Mouse (Mus musculus): ENCODE measurements around the gene Hist1h3e. TPM values are rescaled to one million over a fixed set of nuclear protein-coding genes. Genes with fewer than 3 reads are reported as not detected.

Hist1h3e gene
- polyA plus RNA-seq, 1 experiment from 2014 or later = 5.1 TPM

DNA sequence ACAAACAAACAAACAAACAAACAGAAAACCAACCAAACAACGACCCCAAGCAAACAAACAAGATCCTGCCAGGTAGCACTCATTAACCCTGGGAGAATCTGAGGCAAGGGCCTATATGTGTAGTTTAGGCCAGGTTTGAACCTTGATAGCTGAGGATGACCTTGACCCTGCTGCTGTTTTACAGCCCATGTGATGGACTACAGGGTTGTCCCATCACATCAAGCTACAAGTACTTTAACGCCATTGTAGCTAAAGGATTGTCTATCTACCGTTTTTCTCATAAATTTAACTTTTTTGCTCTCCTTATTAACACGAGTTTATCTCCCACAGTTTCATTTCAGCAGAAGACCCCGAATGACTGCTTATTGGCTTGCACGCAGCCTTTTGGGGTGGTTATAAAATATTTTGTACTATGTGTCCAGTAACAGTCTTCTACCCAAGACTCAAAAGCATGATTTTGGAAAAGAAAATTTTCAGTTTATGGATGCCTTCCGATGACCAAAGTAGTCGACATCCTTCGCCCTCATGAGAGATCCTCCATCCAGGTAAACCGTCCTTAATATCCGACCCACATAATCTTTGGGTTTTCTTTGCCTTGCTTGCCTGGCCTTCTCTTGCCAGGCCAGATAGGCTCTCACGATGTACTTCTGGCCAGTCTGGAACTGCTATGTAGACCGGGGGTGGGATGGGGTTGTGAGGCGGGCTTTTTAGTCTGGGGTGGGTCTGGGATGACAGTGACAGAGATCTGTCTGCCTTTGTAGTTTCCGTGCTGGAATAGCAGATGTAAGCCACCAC is 46.1 kb downstream of the Hist1h3e start:
- Histone ChIP-seq H3K4me3 (peak overlapping the region; percentile 22), H3K9me3 (no peaks in the 10 kb centered on the region), H3K27me3 (replicated peaks) (no peaks in the 10 kb centered on the region), H3K4me2 (replicated peaks) (peak overlapping the region; percentile 58), H3K4me1 (no peaks in the 10 kb centered on the region), H3K36me3 (no peaks in the 10 kb centered on the region), H3K9ac (no peak overlapping the region), H3K27ac (no peak overlapping the region)
- no peak for ATAC-seq (ENCODE audit: low FRiP score, low read depth)
- 52% methylated on average over 15 of the region's 15 CpGs for WGBS

GRCm38 (mm10) chr13:23515281-23515680 is 46.9 kb downstream of the Hist1h3e start:
- WGBS = 74% methylated on average over 5 of the region's 5 CpGs
- no peak overlapping the region for H3K9ac ChIP-seq
- no peaks in the 10 kb centered on the region for H3K9me3 ChIP-seq

DNA sequence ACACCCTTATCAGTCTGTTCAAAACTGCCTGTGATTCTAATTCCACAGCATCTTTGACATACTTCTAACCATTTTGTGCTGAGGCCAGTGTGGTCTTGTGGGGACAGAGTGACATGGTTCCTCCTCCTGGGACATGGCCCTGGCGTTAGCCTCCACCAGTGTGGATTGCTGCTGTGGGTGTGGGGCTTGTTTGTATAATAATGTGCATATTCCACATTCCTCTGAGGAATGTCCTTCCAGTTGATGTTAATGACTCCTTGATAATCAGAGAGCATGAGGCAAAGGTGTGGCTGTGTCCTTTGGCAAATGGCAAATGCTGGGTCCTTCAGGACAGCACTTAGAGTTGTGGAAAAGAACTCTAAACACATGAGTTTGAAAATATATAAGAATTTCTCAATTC is 48.7 kb downstream of the Hist1h3e start:
- H3K36me3 ChIP-seq = no peaks in the 10 kb centered on the region
- no peak overlapping the region for H3K9ac ChIP-seq
- no peaks in the 10 kb centered on the region for H3K4me1 ChIP-seq
- ATAC-seq (ENCODE audit: low FRiP score, low read depth) = no peak
- no peak overlapping the region for H3K4me3 ChIP-seq
- WGBS = 89% methylated on average over 1 of the region's 1 CpGs
- no peaks in the 10 kb centered on the region for H3K27me3 ChIP-seq (replicated peaks)
- H3K4me2 ChIP-seq (replicated peaks) = no peak overlapping the region
- no peaks in the 10 kb centered on the region for H3K9me3 ChIP-seq
- H3K27ac ChIP-seq = no peak overlapping the region

More at GRCm38 (mm10) chr13:23515281-23515680, 46.9 kb downstream of the Hist1h3e start:
- no peak for ATAC-seq (ENCODE audit: low FRiP score, low read depth)
- H3K27me3 ChIP-seq (replicated peaks) = no peaks in the 10 kb centered on the region
- H3K4me2 ChIP-seq (replicated peaks) = no peak overlapping the region
- no peaks in the 10 kb centered on the region for H3K36me3 ChIP-seq
- H3K27ac ChIP-seq = no peak overlapping the region
- H3K4me1 ChIP-seq = no peaks in the 10 kb centered on the region
- no peak overlapping the region for H3K4me3 ChIP-seq

Small RNAs within 50 kb of the gene (microRNA-seq; reads per million reads assigned to microRNA genes)
- gene Gm44297 = not detected
- gene Gm44359 = not detected
- not detected for gene Gm44394
- not detected for gene n-TStga1

Other genes with a start within 250 kb of the Hist1h3e start
- gene Zfp322a, start 193.2 kb downstream of the Hist1h3e start, polyA plus RNA-seq (2016; fragmentation: Nextera tagmentation; extraction: Ambion mirVana) = 51.9 and 57.7 TPM in 2 replicates
- gene Abt1, start 138.5 kb downstream of the Hist1h3e start, polyA plus RNA-seq (2016; fragmentation: Nextera tagmentation; extraction: Ambion mirVana) = 11.4 TPM in 2 replicates
- not detected in 2 replicates for gene Btn1a1, start 96.5 kb downstream of the Hist1h3e start, polyA plus RNA-seq (2016; fragmentation: Nextera tagmentation; extraction: Ambion mirVana)
- gene Btn2a2, start 73.5 kb downstream of the Hist1h3e start, polyA plus RNA-seq (2016; fragmentation: Nextera tagmentation; extraction: Ambion mirVana) = 0.23 and 0.31 TPM in 2 replicates
- 4.6 and 6.6 TPM in 2 replicates for gene Hist1h4h, start 31.3 kb downstream of the Hist1h3e start, polyA plus RNA-seq (2016; fragmentation: Nextera tagmentation; extraction: Ambion mirVana)
- 2.7 and 5.6 TPM in 2 replicates for gene Hist1h2af, start 28.5 kb downstream of the Hist1h3e start, polyA plus RNA-seq (2016; fragmentation: Nextera tagmentation; extraction: Ambion mirVana)
- 3.0 and 5.4 TPM in 2 replicates for gene Hist1h3g, start 26.9 kb downstream of the Hist1h3e start, polyA plus RNA-seq (2016; fragmentation: Nextera tagmentation; extraction: Ambion mirVana)
- gene Hist1h2bh, start 19.0 kb downstream of the Hist1h3e start, polyA plus RNA-seq (2016; fragmentation: Nextera tagmentation; extraction: Ambion mirVana) = 0.63 TPM in 2 replicates
- gene Hist1h3f, start 18.3 kb downstream of the Hist1h3e start, polyA plus RNA-seq (2016; fragmentation: Nextera tagmentation; extraction: Ambion mirVana) = 0.60 and 0.63 TPM in 2 replicates
- 0.79 and 1.00 TPM in 2 replicates for gene Hist1h4f, start 10.7 kb downstream of the Hist1h3e start, polyA plus RNA-seq (2016; fragmentation: Nextera tagmentation; extraction: Ambion mirVana)
- 0.30 and 0.37 TPM in 2 replicates for gene Hist1h1d, start 9.1 kb downstream of the Hist1h3e start, polyA plus RNA-seq (2016; fragmentation: Nextera tagmentation; extraction: Ambion mirVana)
- gene Hist1h2ae, start 8.9 kb upstream of the Hist1h3e start, polyA plus RNA-seq (2016; fragmentation: Nextera tagmentation; extraction: Ambion mirVana) = 52.5 and 96.7 TPM in 2 replicates
- 8.8 and 11.8 TPM in 2 replicates for gene Hist1h2bg, start 9.0 kb upstream of the Hist1h3e start, polyA plus RNA-seq (2016; fragmentation: Nextera tagmentation; extraction: Ambion mirVana)
- gene Hist1h2bf, start 11.8 kb upstream of the Hist1h3e start, polyA plus RNA-seq (2016; fragmentation: Nextera tagmentation; extraction: Ambion mirVana) = 3.4 and 6.6 TPM in 2 replicates
- 0.86 and 2.8 TPM in 2 replicates for gene Hist1h2ad, start 12.0 kb upstream of the Hist1h3e start, polyA plus RNA-seq (2016; fragmentation: Nextera tagmentation; extraction: Ambion mirVana)
- 3.8 and 4.9 TPM in 2 replicates for gene Hist1h3d, start 13.4 kb upstream of the Hist1h3e start, polyA plus RNA-seq (2016; fragmentation: Nextera tagmentation; extraction: Ambion mirVana)
- 65.8 and 97.5 TPM in 2 replicates for gene Hist1h4d, start 19.2 kb upstream of the Hist1h3e start, polyA plus RNA-seq (2016; fragmentation: Nextera tagmentation; extraction: Ambion mirVana)
- gene Hist1h2be, start 58.8 kb upstream of the Hist1h3e start, polyA plus RNA-seq (2016; fragmentation: Nextera tagmentation; extraction: Ambion mirVana) = 1.9 and 2.1 TPM in 2 replicates
- gene Hist1h1e, start 60.2 kb upstream of the Hist1h3e start, polyA plus RNA-seq (2016; fragmentation: Nextera tagmentation; extraction: Ambion mirVana) = 12.8 and 20.3 TPM in 2 replicates
- 0.66 and 0.74 TPM in 2 replicates for gene Hist1h2ac, start 121.6 kb upstream of the Hist1h3e start, polyA plus RNA-seq (2016; fragmentation: Nextera tagmentation; extraction: Ambion mirVana)
- 28.0 and 29.4 TPM in 2 replicates for gene Hist1h2bc, start 121.8 kb upstream of the Hist1h3e start, polyA plus RNA-seq (2016; fragmentation: Nextera tagmentation; extraction: Ambion mirVana)
- 0.23 TPM in 1 of 2 replicates, not detected in the other for gene Hist1h1t, start 133.4 kb upstream of the Hist1h3e start, polyA plus RNA-seq (2016; fragmentation: Nextera tagmentation; extraction: Ambion mirVana)
- 5.1 and 7.8 TPM in 2 replicates for gene Hist1h4c, start 136.1 kb upstream of the Hist1h3e start, polyA plus RNA-seq (2016; fragmentation: Nextera tagmentation; extraction: Ambion mirVana)
- 3.9 TPM in 2 replicates for gene Hfe, start 148.5 kb upstream of the Hist1h3e start, polyA plus RNA-seq (2016; fragmentation: Nextera tagmentation; extraction: Ambion mirVana)
- gene Hist1h1c, start 176.4 kb upstream of the Hist1h3e start, polyA plus RNA-seq (2016; fragmentation: Nextera tagmentation; extraction: Ambion mirVana) = 13.3 and 13.6 TPM in 2 replicates
- 6.8 and 7.4 TPM in 2 replicates for gene Hist1h3c, start 183.2 kb upstream of the Hist1h3e start, polyA plus RNA-seq (2016; fragmentation: Nextera tagmentation; extraction: Ambion mirVana)
- 1.3 and 1.7 TPM in 2 replicates for gene Hist1h2bb, start 184.4 kb upstream of the Hist1h3e start, polyA plus RNA-seq (2016; fragmentation: Nextera tagmentation; extraction: Ambion mirVana)
- 28.5 and 44.2 TPM in 2 replicates for gene Hist1h2ab, start 188.8 kb upstream of the Hist1h3e start, polyA plus RNA-seq (2016; fragmentation: Nextera tagmentation; extraction: Ambion mirVana)
- 5.8 and 10.0 TPM in 2 replicates for gene Hist1h3b, start 189.9 kb upstream of the Hist1h3e start, polyA plus RNA-seq (2016; fragmentation: Nextera tagmentation; extraction: Ambion mirVana)
- 4.5 and 6.1 TPM in 2 replicates for gene Hist1h4b, start 194.6 kb upstream of the Hist1h3e start, polyA plus RNA-seq (2016; fragmentation: Nextera tagmentation; extraction: Ambion mirVana)
- 1.0 TPM in 1 of 2 replicates, not detected in the other for gene Hist1h4a, start 198.9 kb upstream of the Hist1h3e start, polyA plus RNA-seq (2016; fragmentation: Nextera tagmentation; extraction: Ambion mirVana)
- 3.5 and 3.6 TPM in 2 replicates for gene Hist1h3a, start 200.0 kb upstream of the Hist1h3e start, polyA plus RNA-seq (2016; fragmentation: Nextera tagmentation; extraction: Ambion mirVana)
- 1.5 and 3.0 TPM in 2 replicates for gene Hist1h1a, start 201.3 kb upstream of the Hist1h3e start, polyA plus RNA-seq (2016; fragmentation: Nextera tagmentation; extraction: Ambion mirVana)
- not detected in 2 replicates for gene Trim38, start 207.5 kb upstream of the Hist1h3e start, polyA plus RNA-seq (2016; fragmentation: Nextera tagmentation; extraction: Ambion mirVana)
- not detected in 2 replicates for gene Slc17a2, start 244.6 kb upstream of the Hist1h3e start, polyA plus RNA-seq (2016; fragmentation: Nextera tagmentation; extraction: Ambion mirVana)

Measured in neural tube, embryonic 12.5 days (tissue).